Mouse (Mus musculus) effector memory CD4-positive, alpha-beta T cell, adult 5 months (primary cell): ENCODE measurements around the gene Ino80. TPM values are rescaled to one million over a fixed set of nuclear protein-coding genes. Genes with fewer than 3 reads are reported as not detected.

ENCODE experiments used
- polyA plus RNA-seq: library from polyadenylated mRNA; unstranded; fragments of 100-300 nt; shearing (Covaris generic); gene quantifications from one replicate; pipeline ENCODE4 v1.2.1, GENCODE M21; 2017

The Ino80 gene
- polyA plus RNA-seq: 4.5 TPM

DNA sequence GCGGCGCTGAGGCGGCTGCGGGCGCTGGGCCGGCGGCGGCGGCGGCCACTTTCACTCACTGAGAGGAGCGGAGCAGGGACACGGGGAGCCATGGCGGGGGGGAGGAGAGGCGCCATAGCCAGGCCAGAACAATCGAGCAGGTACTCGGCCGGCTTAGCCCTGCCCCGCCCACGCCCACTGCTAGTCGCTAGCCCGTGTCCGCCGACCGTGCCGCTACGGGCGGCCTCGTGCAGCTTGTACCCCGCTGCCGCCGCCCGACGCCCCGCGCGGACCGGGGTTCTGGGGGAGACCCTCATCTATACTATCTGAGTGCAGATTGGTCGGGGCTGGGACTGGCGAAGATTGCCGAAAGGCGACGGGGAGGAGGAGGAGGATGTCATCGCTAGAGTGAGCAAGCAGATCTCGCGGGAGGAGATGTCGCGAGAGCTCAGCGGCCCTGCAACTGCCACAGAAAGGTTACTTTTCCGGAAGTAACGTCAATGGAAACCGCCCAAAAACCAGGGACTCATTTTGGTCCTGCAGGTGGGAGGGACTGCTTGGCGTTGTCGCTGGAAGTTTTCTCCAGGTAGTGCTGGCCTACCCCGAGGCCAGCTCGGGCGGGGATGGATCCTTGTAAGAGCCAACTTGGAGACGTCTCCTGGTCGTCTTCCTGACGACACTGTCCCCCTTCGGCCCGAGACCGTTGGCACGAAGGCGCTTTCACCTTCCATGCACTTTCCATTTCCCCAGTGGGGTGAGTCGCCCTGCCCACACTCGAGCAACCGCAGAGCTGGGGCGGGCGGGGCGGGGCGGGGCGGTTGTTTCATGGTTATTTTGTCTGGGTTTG is at the start of gene Ino80:
Gene Ino80 (minus strand): TSS at position 117 of the 826 bp plus-strand sequence.

GRCm38 (mm10) chr2:119350555-119351486 is 126.7 kb downstream of the Ino80 start, which contains the start of gene Chac1:
TSS of gene Chac1 (plus strand) at chr2:119351229.

GRCm38 (mm10) chr2:119325568-119326143 is 151.8 kb downstream of the Ino80 start, which contains the start of gene Dll4:
TSS of gene Dll4 (plus strand) at chr2:119325784.

Other genes starting within 250 kb of the Ino80 start
- not detected for gene Ppp1r14d, start 247.8 kb downstream of the Ino80 start, polyA plus RNA-seq
- not detected for gene Spint1, start 240.3 kb downstream of the Ino80 start, polyA plus RNA-seq
- gene Rhov, start 206.4 kb downstream of the Ino80 start, polyA plus RNA-seq: not detected
- 12.2 TPM for gene Vps18, start 188.9 kb downstream of the Ino80 start, polyA plus RNA-seq
- not detected for gene Dll4, start 151.9 kb downstream of the Ino80 start, polyA plus RNA-seq
- not detected for gene Chac1, start 126.5 kb downstream of the Ino80 start, polyA plus RNA-seq
- 0.25 TPM for gene Exd1, start 69.9 kb upstream of the Ino80 start, polyA plus RNA-seq
- 96.5 TPM for gene Chp1, start 70.0 kb upstream of the Ino80 start, polyA plus RNA-seq
- gene Nusap1, start 140.6 kb upstream of the Ino80 start, polyA plus RNA-seq: 0.70 TPM
- 0.70 TPM for gene Oip5, start 140.8 kb upstream of the Ino80 start, polyA plus RNA-seq
- 10.5 TPM for gene Ndufaf1, start 185.1 kb upstream of the Ino80 start, polyA plus RNA-seq
- gene Rtf1, start 197.4 kb upstream of the Ino80 start, polyA plus RNA-seq: 64.8 TPM